Mouse (Mus musculus) stomach, postnatal 0 days (tissue): ENCODE results near the gene Otulinl.

Experiments
- CTCF ChIP-seq: IDR thresholded peaks from 2 replicates; pipeline ENCODE4 v1.5.1; 2016; ENCODE audit warnings: antibody characterized with exemption, low read depth, mild to moderate bottlenecking, moderate library complexity
- EP300 ChIP-seq: optimal IDR thresholded peaks from 2 replicates; pipeline ENCODE3; 2016; ENCODE audit warnings: antibody characterized with exemption

DNA sequence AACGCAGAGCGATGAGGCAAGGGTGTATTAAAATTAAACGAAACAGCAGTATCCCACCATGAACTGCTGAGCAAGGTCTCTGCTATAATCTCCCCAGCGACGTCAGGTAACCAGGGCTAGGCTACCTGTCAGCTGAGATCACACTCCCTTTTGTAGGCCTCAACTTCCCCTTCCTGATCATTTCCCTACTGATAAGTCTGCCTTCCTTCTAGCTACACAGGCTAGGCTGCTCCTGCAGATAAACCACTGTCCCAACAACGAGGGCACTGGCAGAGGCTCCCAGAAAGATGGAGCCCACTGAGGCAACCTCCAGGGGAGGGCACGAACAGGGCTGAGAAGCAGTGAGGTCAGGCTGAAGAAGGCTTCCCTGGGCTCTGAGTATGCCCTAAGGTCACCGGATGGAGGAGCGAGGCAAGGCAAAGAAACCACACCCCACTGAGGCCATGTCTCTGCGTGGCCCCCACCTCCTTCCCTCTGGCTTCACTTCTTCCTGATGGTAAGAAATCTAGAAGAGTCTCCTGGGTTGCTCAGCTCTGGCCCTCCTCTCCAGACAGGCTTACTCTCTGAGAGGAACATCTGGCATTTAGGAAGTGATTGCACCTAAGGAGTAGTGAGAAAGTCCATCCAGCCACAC, 9.7 kb downstream of the Otulinl start:
- TF ChIP-seq EP300 (no peak), CTCF (no peak)
